Mouse (Mus musculus) T-cell, adult 66 days (primary cell): ENCODE measurements around the gene Olfr1065. TPM values are rescaled to one million over a fixed set of nuclear protein-coding genes. Genes with fewer than 3 reads are reported as not detected.

ENCODE experiments used
- total RNA-seq, 2 experiments: library from RNA; stranded (reverse); gene quantifications; 3 replicates in 1 of 2; 4 replicates in 1 of 2; pipeline ENCODE4 v1.2.4; 2023

The Olfr1065 gene
- total RNA-seq, result not detected

DNA sequence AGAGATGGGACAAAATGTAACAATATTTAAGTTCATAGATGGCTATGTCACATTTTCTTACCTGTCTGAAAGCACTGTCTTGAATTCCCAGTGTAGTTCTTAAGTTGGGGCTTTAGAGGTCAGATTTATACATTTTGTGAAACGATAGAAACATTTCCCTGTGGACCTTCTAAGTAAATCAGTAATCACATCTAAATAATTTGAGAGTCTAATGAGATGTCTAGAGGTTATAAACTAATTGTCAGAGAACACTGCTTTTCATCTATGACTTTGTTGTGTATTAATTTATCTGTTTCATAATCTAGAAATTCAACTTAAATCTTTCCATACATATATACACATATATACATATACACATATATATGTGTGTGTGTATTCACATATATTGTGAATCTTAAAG lies at the start of gene Olfr1065:
TSS of gene Olfr1065 (minus strand) at position 101 of the 400 bp plus-strand sequence.

DNA sequence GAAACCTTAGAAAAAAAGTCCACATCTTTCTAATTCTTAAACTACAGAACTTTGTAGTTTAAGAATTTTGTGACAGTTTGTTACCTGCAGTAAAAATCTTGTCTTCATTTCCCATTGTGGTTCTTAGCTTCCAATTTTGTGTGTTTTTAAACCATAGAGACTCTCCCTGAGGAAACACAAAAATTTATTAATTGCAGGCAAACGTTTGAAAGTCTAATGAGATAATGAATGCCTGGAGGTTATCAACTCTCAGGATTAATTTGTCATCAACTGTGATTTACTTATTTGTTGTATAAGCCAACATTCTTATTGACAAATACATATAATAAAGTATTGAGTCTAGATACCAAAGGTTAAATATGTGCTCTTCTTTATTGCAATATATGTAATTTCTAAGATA lies 36.9 kb upstream of the Olfr1065 start, which contains the start of gene Olfr228:
TSS of gene Olfr228 (minus strand) at position 101 of the 400 bp plus-strand sequence.

DNA sequence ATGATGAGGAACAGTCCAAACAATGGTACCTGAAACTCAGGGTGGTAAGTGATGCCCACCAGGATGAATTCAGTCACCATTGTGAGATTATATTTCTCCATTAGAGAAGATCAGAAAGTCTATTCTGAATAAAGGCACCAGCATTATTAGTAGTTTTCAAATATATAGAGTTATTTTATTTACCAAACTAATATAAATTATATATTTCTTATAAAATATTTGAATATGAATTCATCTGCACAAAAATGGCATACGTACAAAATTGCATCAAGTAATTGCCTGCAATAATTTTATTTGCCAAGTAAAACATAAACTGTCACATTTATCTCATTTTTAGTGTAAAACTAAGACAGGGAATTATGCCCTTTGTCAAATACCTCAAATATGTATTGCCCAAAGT lies 5.8 kb upstream of the Olfr1065 start, which contains the start of gene Olfr1066:
TSS of gene Olfr1066 (minus strand) at position 101 of the 400 bp plus-strand sequence.

DNA sequence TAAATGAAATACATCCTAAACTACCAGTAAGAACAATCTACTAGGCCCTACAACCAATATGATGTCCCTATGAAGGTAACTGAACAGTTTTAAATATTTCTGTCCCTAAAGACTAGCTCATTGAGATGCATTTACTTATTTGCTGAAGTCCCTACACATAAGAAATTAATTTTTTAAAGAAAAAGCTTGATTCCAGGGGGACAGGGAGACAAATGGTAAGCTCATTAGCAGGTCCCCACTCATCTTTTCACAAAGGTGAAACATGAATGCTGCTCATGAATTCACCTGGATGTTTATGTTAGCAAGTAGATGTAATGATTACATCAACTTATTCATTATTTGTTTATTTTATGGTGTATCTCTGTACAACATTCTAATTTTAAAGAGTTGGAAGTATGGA lies 23.7 kb downstream of the Olfr1065 start, which contains the start of gene Olfr1062:
TSS of gene Olfr1062 (minus strand) at position 101 of the 400 bp plus-strand sequence.

GRCm38 (mm10) chr2:86413950-86414349 lies 36.4 kb downstream of the Olfr1065 start, which contains the start of gene Olfr1061:
Olfr1061 (minus strand) TSS chr2:86414050.

Other genes with a start within 250 kb of the Olfr1065 start
- gene Olfr1045, start 247.6 kb downstream of the Olfr1065 start, total RNA-seq, result not detected
- gene Olfr1046, start 231.3 kb downstream of the Olfr1065 start, total RNA-seq, result not detected
- gene Olfr1047, start 219.2 kb downstream of the Olfr1065 start, total RNA-seq, result not detected
- gene Olfr1048, start 210.3 kb downstream of the Olfr1065 start, total RNA-seq, result not detected
- gene Olfr1049, start 192.3 kb downstream of the Olfr1065 start, total RNA-seq, result not detected
- not detected for gene Olfr1051, start 171.5 kb downstream of the Olfr1065 start, total RNA-seq
- not detected for gene Olfr1052, start 158.1 kb downstream of the Olfr1065 start, total RNA-seq
- not detected for gene Olfr1053, start 135.3 kb downstream of the Olfr1065 start, total RNA-seq
- not detected for gene Olfr1054, start 115.2 kb downstream of the Olfr1065 start, total RNA-seq
- not detected for gene Olfr1055, start 100.3 kb downstream of the Olfr1065 start, total RNA-seq
- gene Olfr1056, start 88.1 kb downstream of the Olfr1065 start, total RNA-seq, result not detected
- not detected for gene Olfr1057, start 72.2 kb downstream of the Olfr1065 start, total RNA-seq
- gene Olfr1058, start 62.0 kb downstream of the Olfr1065 start, total RNA-seq, result not detected
- not detected for gene Olfr1061, start 36.5 kb downstream of the Olfr1065 start, total RNA-seq
- not detected for gene Olfr1062, start 23.8 kb downstream of the Olfr1065 start, total RNA-seq
- gene Olfr1066, start 5.7 kb upstream of the Olfr1065 start, total RNA-seq, result not detected
- not detected for gene Olfr228, start 36.8 kb upstream of the Olfr1065 start, total RNA-seq
- not detected for gene Olfr1076, start 57.9 kb upstream of the Olfr1065 start, total RNA-seq
- gene Olfr1079, start 91.9 kb upstream of the Olfr1065 start, total RNA-seq, result not detected
- not detected for gene Olfr1080, start 107.6 kb upstream of the Olfr1065 start, total RNA-seq
- gene Olfr1082, start 148.4 kb upstream of the Olfr1065 start, total RNA-seq, result not detected
- not detected for gene Olfr1084, start 189.1 kb upstream of the Olfr1065 start, total RNA-seq
- gene Olfr1085, start 211.4 kb upstream of the Olfr1065 start, total RNA-seq, result not detected
- gene Olfr1086, start 229.5 kb upstream of the Olfr1065 start, total RNA-seq, result not detected
- not detected for gene Olfr1087, start 247.8 kb upstream of the Olfr1065 start, total RNA-seq